ENCODE assay signal across 8 mouse cellular contexts in genomic region chr6:124829799-124830700, GRCm38 (mm10). TPM values are rescaled to one million over a fixed set of nuclear protein-coding genes. Genes with fewer than 3 reads are reported as not detected.
DNase-seq lines count a peak whose midpoint lies in the region; ATAC-seq lines count a peak whose summit lies in the region.

No protein-coding gene starts in this region.

- peaks cover 21% of the 10 kb centered on the region for H3K36me3 ChIP-seq in hindbrain, embryonic 13.5 days

- H3K27ac ChIP-seq in hindbrain, embryonic 13.5 days, result peak overlapping the region; percentile 89

- H3K4me1 ChIP-seq in hindbrain, embryonic 13.5 days (replicated peaks), result peaks cover 28% of the 10 kb centered on the region

- H3K4me3 ChIP-seq in hindbrain, embryonic 13.5 days, result peak overlapping the region; percentile 65

- peak overlapping the region; percentile 71 for H3K9ac ChIP-seq in hindbrain, embryonic 13.5 days

- H3K4me2 ChIP-seq in hindbrain, embryonic 13.5 days, result peak overlapping the region; percentile 64

- H3K27me3 ChIP-seq in hindbrain, embryonic 13.5 days, result no peaks in the 10 kb centered on the region

- no peaks in the 10 kb centered on the region for H3K9me3 ChIP-seq in hindbrain, embryonic 13.5 days

- ATAC-seq in hindbrain, embryonic 13.5 days (ENCODE audit: low FRiP score), result peak; percentile 87

- under 1% methylated on average over 38 of the region's 38 CpGs for WGBS in hindbrain, embryonic 13.5 days

- DNase-seq in NIH3T3 (ENCODE audit: low read depth), result peak; percentile 96
- DNase-seq in cerebellum, postnatal 10 days, result peak; percentile 94 to 95
- peak; percentile 92 for DNase-seq in frontal cortex, postnatal 10 days (ENCODE audit: low spot score in 2 of 2)
- peak; percentile 69 to 82 for DNase-seq in layer of hippocampus, postnatal 25 days (ENCODE audit: extremely low spot score in 1 of 2, low spot score in 1 of 2)
- peak; percentile 97 for DNase-seq in lung, postnatal 25 days (ENCODE audit: low spot score)
- peak; percentile 97 for DNase-seq in retina, embryonic 14.5 days (ENCODE audit: low spot score)
- peak; percentile 90 for DNase-seq in thymus, postnatal 4 days

RNA-seq across cellular contexts. Expression of gene Cdca3, which starts 0.7 kb away (rescaled TPM):
- 42.6 and 51.2 TPM in 2 replicates for polyA plus RNA-seq in hindbrain, embryonic 13.5 days (2015; fragmentation: Nextera tagmentation; extraction: Ambion mirVana)
- 1 to 10 TPM; 1.1 to 1.2 TPM for total RNA-seq in layer of hippocampus, postnatal 25 days (2021)

RNA-seq across cellular contexts. Expression of gene Usp5, which starts 0.8 kb away (rescaled TPM):
- 189 and 200 TPM in 2 replicates for polyA plus RNA-seq in hindbrain, embryonic 13.5 days (2015; fragmentation: Nextera tagmentation; extraction: Ambion mirVana)
- total RNA-seq in layer of hippocampus, postnatal 25 days (2021), result 100 to 1,000 TPM; 164 to 183 TPM

RNA-seq across cellular contexts. Expression of gene Gnb3, which starts 10.0 kb away (rescaled TPM):
- polyA plus RNA-seq in hindbrain, embryonic 13.5 days (2015; fragmentation: Nextera tagmentation; extraction: Ambion mirVana), result 0.78 and 1.3 TPM in 2 replicates
- under 1 TPM in 1 of 2 experiments, not detected in 1; 0.26 TPM for total RNA-seq in layer of hippocampus, postnatal 25 days (2021)

RNA-seq across cellular contexts. Expression of gene Tpi1, which starts 16.0 kb away (rescaled TPM):
- 361 and 374 TPM in 2 replicates for polyA plus RNA-seq in hindbrain, embryonic 13.5 days (2015; fragmentation: Nextera tagmentation; extraction: Ambion mirVana)
- 100 to 1,000 TPM; 685 to 811 TPM for total RNA-seq in layer of hippocampus, postnatal 25 days (2021)

RNA-seq across cellular contexts. Expression of gene Spsb2, which starts 21.6 kb away (rescaled TPM):
- polyA plus RNA-seq in hindbrain, embryonic 13.5 days (2015; fragmentation: Nextera tagmentation; extraction: Ambion mirVana), result 7.8 and 8.4 TPM in 2 replicates
- 1 to 10 TPM; 4.5 to 6.0 TPM for total RNA-seq in layer of hippocampus, postnatal 25 days (2021)

Comparison
In these comparisons a context has a peak if more than half of its experiments do, and no peak if none do; other contexts are left out.
1. Peak in every context shown above with its lines: DNase-seq, ATAC-seq, H3K4me3 ChIP-seq and H3K27ac ChIP-seq.